Comparison of ENCODE assay signal across 23 mouse cellular contexts in genomic region chr6:142558772-142559679, GRCm38 (mm10). TPM values are rescaled to one million over a fixed set of nuclear protein-coding genes. Genes with fewer than 3 reads are reported as not detected.
DNase-seq lines count a peak whose midpoint lies in the region; ATAC-seq and TF ChIP-seq lines count a peak whose summit lies in the region.
"Had no signal": no experiment of that assay in that cellular context is flagged by ENCODE, and none has a peak within 500 bp of the region (broad histone marks: within the 10 kb centered on the region; RNA-seq: fewer than 3 reads in every experiment).

No protein-coding gene starts in this region.

- DNase-seq in adrenal gland, adult 2 months, result peak; percentile 65
- no peak for DNase-seq in adrenal gland, postnatal 25 days
- DNase-seq in heart, adult 2 months, result no peak
- no peak for DNase-seq in liver, postnatal 0 days
- DNase-seq in liver, embryonic 11.5 days (ENCODE audit: low spot score), result no peak
- DNase-seq in natural killer cell, adult 2 months (ENCODE audit: low spot score in 2 of 2), result no peak
- DNase-seq: cerebellum, adult 2 months; cerebellum, postnatal 25 days; embryo, embryonic 11 days; gastrocnemius, postnatal 14 days; layer of hippocampus, adult 9-11 months; left cerebral cortex, postnatal 4 days; lung, postnatal 10 days; thymus, adult 18-20 months; thymus, postnatal 36 days had no signal

- H3K27ac ChIP-seq in heart, adult 2 months, result peak overlapping the region; percentile 49
- no peak overlapping the region for H3K27ac ChIP-seq in heart, embryonic 12.5 days (ENCODE audit: poor library complexity, severe bottlenecking)
- H3K27ac ChIP-seq in liver, postnatal 0 days (ENCODE audit: low read depth), result no peak overlapping the region; the same call in 1 of the 2 replicates
- no peak overlapping the region for H3K27ac ChIP-seq in liver, embryonic 11.5 days (ENCODE audit: low read depth, low read length)
- H3K27ac ChIP-seq: forebrain, embryonic 15.5 days; hindbrain, postnatal 0 days; limb, embryonic 15.5 days; liver, embryonic 15.5 days; midbrain, embryonic 12.5 days had no signal

- H3K36me3 ChIP-seq in heart, adult 2 months (ENCODE audit: control insufficient read depth, insufficient read depth, low read length), result no peaks in the 10 kb centered on the region
- H3K36me3 ChIP-seq in heart, embryonic 12.5 days, result no peaks in the 10 kb centered on the region
- no peaks in the 10 kb centered on the region for H3K36me3 ChIP-seq in liver, postnatal 0 days (replicated peaks; ENCODE audit: insufficient read depth, low read length)
- no peaks in the 10 kb centered on the region for H3K36me3 ChIP-seq in liver, embryonic 11.5 days (ENCODE audit: control insufficient read depth, insufficient read depth, low read length)
- H3K36me3 ChIP-seq: forebrain, embryonic 15.5 days; limb, embryonic 15.5 days; liver, embryonic 15.5 days; midbrain, embryonic 12.5 days had no signal

- TF ChIP-seq EP300 in heart, adult 2 months (IDR thresholded peaks at IDR 0.05; ENCODE audit: insufficient read depth, low read depth, low read length), result no peak
- TF ChIP-seq EP300 in liver, postnatal 0 days (IDR thresholded peaks at IDR 0.05; ENCODE audit: low read depth), result no peak

- TF ChIP-seq POLR2A in heart, adult 2 months (IDR thresholded peaks at IDR 0.05; ENCODE audit: insufficient read depth, low read depth, low read length), result no peak

- H3K79me2 ChIP-seq in heart, adult 2 months (replicated peaks; ENCODE audit: control insufficient read depth, insufficient read depth, low read length), result no peaks in the 10 kb centered on the region

- H3K4me3 ChIP-seq in heart, adult 2 months, result no peak overlapping the region
- no peak overlapping the region for H3K4me3 ChIP-seq in heart, embryonic 12.5 days
- no peak overlapping the region for H3K4me3 ChIP-seq in liver, postnatal 0 days (ENCODE audit: low read depth, low read length)
- no peak overlapping the region for H3K4me3 ChIP-seq in liver, embryonic 11.5 days (ENCODE audit: low read depth, low read length)
- H3K4me3 ChIP-seq: forebrain, embryonic 15.5 days; limb, embryonic 15.5 days; liver, embryonic 15.5 days; midbrain, embryonic 12.5 days had no signal

- no peaks in the 10 kb centered on the region for H3K9me3 ChIP-seq in heart, embryonic 12.5 days (replicated peaks)
- no peaks in the 10 kb centered on the region for H3K9me3 ChIP-seq in liver, postnatal 0 days (ENCODE audit: low read length)
- H3K9me3 ChIP-seq in liver, embryonic 11.5 days (ENCODE audit: control insufficient read depth, low read length), result no peaks in the 10 kb centered on the region
- H3K9me3 ChIP-seq: forebrain, embryonic 15.5 days; limb, embryonic 15.5 days; liver, embryonic 15.5 days; midbrain, embryonic 12.5 days had no signal

- no peak overlapping the region for H3K9ac ChIP-seq in heart, adult 2 months (ENCODE audit: low read depth, low read length)
- no peak overlapping the region for H3K9ac ChIP-seq in heart, embryonic 12.5 days
- no peak overlapping the region for H3K9ac ChIP-seq in liver, postnatal 0 days (replicated peaks)
- H3K9ac ChIP-seq in liver, embryonic 11.5 days (ENCODE audit: low read depth, low read length), result no peak overlapping the region
- H3K9ac ChIP-seq: forebrain, embryonic 15.5 days; limb, embryonic 15.5 days; liver, embryonic 15.5 days; midbrain, embryonic 12.5 days had no signal

- intact Hi-C loops in heart, adult 2 months (cut with DNase I), result no loop called here

- no peaks in the 10 kb centered on the region for H3K4me1 ChIP-seq in heart, adult 2 months (ENCODE audit: control insufficient read depth, insufficient read depth, low read length)
- H3K4me1 ChIP-seq in heart, embryonic 12.5 days (replicated peaks), result no peaks in the 10 kb centered on the region
- peaks cover 2% of the 10 kb centered on the region; the same call in 1 of the 2 replicates for H3K4me1 ChIP-seq in liver, postnatal 0 days (ENCODE audit: insufficient read depth)
- H3K4me1 ChIP-seq in liver, embryonic 11.5 days (replicated peaks; ENCODE audit: control insufficient read depth, insufficient read depth, low read length), result no peaks in the 10 kb centered on the region
- H3K4me1 ChIP-seq: forebrain, embryonic 15.5 days; limb, embryonic 15.5 days; liver, embryonic 15.5 days; midbrain, embryonic 12.5 days had no signal

- no peak for ATAC-seq in heart, embryonic 12.5 days (ENCODE audit: insufficient number of reproducible peaks, low FRiP score)
- ATAC-seq in liver, postnatal 0 days, result peak; percentile 54
- ATAC-seq in liver, embryonic 11.5 days (replicated peaks; ENCODE audit: low FRiP score), result no peak
- ATAC-seq: activated CD4-positive, CD25-positive, alpha-beta regulatory T cell, adult 4 months; forebrain, embryonic 15.5 days; hindbrain, postnatal 0 days; intestine, embryonic 16.5 days had no signal

- no peak for TF ChIP-seq CTCF in heart, adult 2 months (IDR thresholded peaks at IDR 0.05)
- no peak for TF ChIP-seq CTCF in liver, postnatal 0 days (IDR thresholded peaks at IDR 0.05; ENCODE audit: low read depth)

- 48% methylated on average over 10 of the region's 10 CpGs for WGBS in heart, adult 2 months
- 74% methylated on average over 10 of the region's 10 CpGs for WGBS in heart, embryonic 12.5 days
- WGBS in liver, postnatal 0 days (ENCODE audit: insufficient replicate concordance), result 61% methylated on average over 10 of the region's 10 CpGs
- 69% methylated on average over 10 of the region's 10 CpGs for WGBS in liver, embryonic 11.5 days

- no peak overlapping the region for H3K4me2 ChIP-seq in heart, embryonic 12.5 days
- no peak overlapping the region for H3K4me2 ChIP-seq in liver, postnatal 0 days (ENCODE audit: low read depth, low read length)
- H3K4me2 ChIP-seq in liver, embryonic 11.5 days, result no peak overlapping the region
- H3K4me2 ChIP-seq: forebrain, embryonic 15.5 days; limb, embryonic 15.5 days; liver, embryonic 15.5 days; midbrain, embryonic 12.5 days had no signal

- no peaks in the 10 kb centered on the region for H3K27me3 ChIP-seq in heart, adult 2 months (ENCODE audit: control insufficient read depth, insufficient read depth, low read length)
- H3K27me3 ChIP-seq in heart, embryonic 12.5 days (replicated peaks), result no peaks in the 10 kb centered on the region
- H3K27me3 ChIP-seq in liver, postnatal 0 days (ENCODE audit: insufficient read depth, low read length), result no peaks in the 10 kb centered on the region
- H3K27me3 ChIP-seq in liver, embryonic 11.5 days (replicated peaks; ENCODE audit: control insufficient read depth, insufficient read depth, low read length), result no peaks in the 10 kb centered on the region
- H3K27me3 ChIP-seq: forebrain, embryonic 15.5 days; limb, embryonic 15.5 days; liver, embryonic 15.5 days; midbrain, embryonic 12.5 days had no signal

RNA-seq across cellular contexts. Expression of gene Kcnj8, which starts 12.4 kb away (rescaled TPM):
- 10 to 100 TPM in 1 of 2 experiments, 1 to 10 TPM in 1; 6.4 to 12.1 TPM for total RNA-seq in adrenal gland, adult 2 months (2021)
- 5.6 and 7.6 TPM in 2 replicates for polyA plus RNA-seq in adrenal gland, adult 2 months (2012; rRNA removed)
- total RNA-seq in adrenal gland, postnatal 25 days (2021), result 9.6 and 11.3 TPM in 2 replicates
- total RNA-seq in heart, adult 2 months (2021), result 10 to 100 TPM; 21.5 to 23.6 TPM
- polyA plus RNA-seq in heart, adult 2 months (2012; rRNA removed), result 32.4 and 46.9 TPM in 2 replicates
- 2.5 TPM in 2 replicates for polyA plus RNA-seq in heart, embryonic 12.5 days (2016; fragmentation: Nextera tagmentation; extraction: Ambion mirVana)
- polyA plus RNA-seq in liver, postnatal 0 days (2015; fragmentation: Nextera tagmentation; extraction: Ambion mirVana), result 5.6 and 6.2 TPM in 2 replicates
- polyA plus RNA-seq in liver, embryonic 11.5 days (2014; fragmentation: Nextera tagmentation; extraction: Ambion mirVana), result 2.7 and 3.9 TPM in 2 replicates

RNA-seq across cellular contexts. Expression of gene Ldhb, which starts 51.3 kb away (rescaled TPM):
- total RNA-seq in adrenal gland, adult 2 months (2021), result 100 to 1,000 TPM; 222 to 343 TPM
- 39.7 and 47.7 TPM in 2 replicates for polyA plus RNA-seq in adrenal gland, adult 2 months (2012; rRNA removed)
- total RNA-seq in adrenal gland, postnatal 25 days (2021), result 150 and 155 TPM in 2 replicates
- 1,000 to 10,000 TPM; 2,754 to 3,232 TPM for total RNA-seq in heart, adult 2 months (2021)
- 2,197 and 2,972 TPM in 2 replicates for polyA plus RNA-seq in heart, adult 2 months (2012; rRNA removed)
- polyA plus RNA-seq in heart, embryonic 12.5 days (2016; fragmentation: Nextera tagmentation; extraction: Ambion mirVana), result 777 and 782 TPM in 2 replicates
- 12.9 and 16.9 TPM in 2 replicates for polyA plus RNA-seq in liver, postnatal 0 days (2015; fragmentation: Nextera tagmentation; extraction: Ambion mirVana)
- polyA plus RNA-seq in liver, embryonic 11.5 days (2014; fragmentation: Nextera tagmentation; extraction: Ambion mirVana), result 130 and 135 TPM in 2 replicates
